Mouse (Mus musculus) kidney, adult 2 months (tissue): ENCODE results near the gene Tcp10c.
"Not testable (repeated sequence)": the region's sequence is repeated elsewhere in the genome, so short reads cannot be mapped to it uniquely, and the experiment has no call there.

Experiments
- CTCF ChIP-seq: fragments of 200-500 bp; conservative IDR thresholded peaks from 2 replicates; pipeline ENCODE4 v1.5.1; 2011; ENCODE audit warnings: low read depth, mild to moderate bottlenecking, control low read depth, low read length, moderate library complexity, mixed read lengths; ENCODE audit not compliant: insufficient read depth, insufficient read length
- POLR2A ChIP-seq: fragments of 200-500 bp; IDR thresholded peaks from one replicate; pipeline ENCODE4 v1.6.1; 2011; ENCODE audit warnings: low read depth, low read length, control low read depth

- not testable (repeated sequence) for TF ChIP-seq POLR2A, CTCF
Measured at GRCm38 (mm10) chr17:13381286-13381685, 26.9 kb downstream of the Tcp10c start.
